Mouse (Mus musculus) hindbrain, embryonic 14.5 days (tissue): ENCODE data around the gene Fgf9. TPM values are rescaled to one million over a fixed set of nuclear protein-coding genes. Genes with fewer than 3 reads are reported as not detected.
A peak's percentile ranks its signal among the peaks of the same experiment; 100 is the strongest.

ENCODE experiments used
- ATAC-seq: fragments of 200-750 bp; cut with Nextera tagmentation; 2 replicates; pipeline ENCODE4 v1.8.0; 2017; ENCODE audit warnings: moderate number of reproducible peaks, mild to moderate bottlenecking, moderate TSS enrichment, moderate library complexity; ENCODE audit not compliant: low FRiP score
- DNase-seq: peaks from one replicate; pipeline ENCODE4 v3.0.0-alpha.2; 2015; ENCODE audit warnings: low spot score
- H3K27ac ChIP-seq: fragments of 300-500 bp; sonication (generic); 2 replicates; pipeline ENCODE4 v1.5.1; 2014; ENCODE audit warnings: mild to moderate bottlenecking, moderate library complexity
- H3K27me3 ChIP-seq: fragments of 300-500 bp; sonication (generic); 2 replicates; pipeline ENCODE4 v1.6.1; 2014; ENCODE audit warnings: mild to moderate bottlenecking, low read length, mixed read lengths; ENCODE audit not compliant: control insufficient read depth, insufficient read depth
- H3K36me3 ChIP-seq: fragments of 300-500 bp; sonication (generic); replicated peaks from 2 replicates; pipeline ENCODE4 v1.6.1; 2014; ENCODE audit not compliant: control insufficient read depth, insufficient read depth
- H3K4me1 ChIP-seq: fragments of 300-500 bp; sonication (generic); replicated peaks from 2 replicates; pipeline ENCODE4 v1.6.1; 2014; ENCODE audit warnings: antibody characterized with exemption, low read length, mixed read lengths; ENCODE audit not compliant: control insufficient read depth, insufficient read depth
- H3K4me2 ChIP-seq: fragments of 300-500 bp; sonication (generic); replicated peaks from 2 replicates; pipeline ENCODE4 v1.6.1; 2014; ENCODE audit warnings: mild to moderate bottlenecking, moderate library complexity
- H3K4me3 ChIP-seq: fragments of 300-500 bp; sonication (generic); replicated peaks from 2 replicates; pipeline ENCODE4 v1.5.1; 2014; ENCODE audit warnings: mild to moderate bottlenecking, low read length
- H3K9ac ChIP-seq: fragments of 300-500 bp; sonication (generic); 2 replicates; pipeline ENCODE4 v1.6.1; 2014
- H3K9me3 ChIP-seq: fragments of 300-500 bp; sonication (generic); 2 replicates; pipeline ENCODE4 v1.6.1; 2016; ENCODE audit warnings: low read length; ENCODE audit not compliant: control insufficient read depth
- WGBS: fragments of 180-500 bp; shearing (Covaris S2); extraction: QIAGEN DNeasy Blood & Tissue Kit; methylation state at CpG from one replicate; pipeline ENCODE4 v1.1.7; 2014; 5-methylcytosine and 5-hydroxymethylcytosine counted together
- polyA plus RNA-seq: library from polyadenylated mRNA; unstranded; fragments of >200 nt; fragmentation: Nextera tagmentation; extraction: Ambion mirVana; gene quantifications from 2 replicates; pipeline ENCODE4 v1.2.1, GENCODE M21; 2014

Fgf9 gene
- polyA plus RNA-seq = 18.4 and 19.0 TPM in 2 replicates

- DNase-seq (peak; percentile 41), ATAC-seq (no peak; the same call in 1 of the 2 replicates)
- Histone ChIP-seq H3K4me2 (peak within 1 kb of the TSS; percentile 96), H3K36me3 (no peaks in the 10 kb centered on the region), H3K27ac (no peak within 1 kb of the TSS; the same call in 1 of the 2 replicates), H3K9ac (peak within 1 kb of the TSS; percentile 66), H3K4me1 (peaks cover 26% of the 10 kb centered on the region), H3K9me3 (no peaks in the 10 kb centered on the region), H3K27me3 (peaks cover 37% of the 10 kb centered on the region), H3K4me3 (peak within 1 kb of the TSS; percentile 73)
- WGBS = 0% methylated on average over 33 of the region's 33 CpGs
These were observed at the start of gene Fgf9 for GRCm38 (mm10) chr14:58070481-58071119. Gene Fgf9 (plus strand): TSS chr14:58070547.

GRCm38 (mm10) chr14:58034567-58034966 is 35.8 kb upstream of the Fgf9 start:
- 11% methylated on average over 8 of the region's 8 CpGs for WGBS
- H3K4me2 ChIP-seq = no peak overlapping the region

GRCm38 (mm10) chr14:58036174-58036573 is 34.2 kb upstream of the Fgf9 start:
- Histone ChIP-seq H3K36me3 (no peaks in the 10 kb centered on the region), H3K27ac (no peak overlapping the region), H3K9ac (no peak overlapping the region), H3K4me1 (no peaks in the 10 kb centered on the region), H3K9me3 (no peaks in the 10 kb centered on the region), H3K4me3 (no peak overlapping the region), H3K4me2 (no peak overlapping the region), H3K27me3 (no peaks in the 10 kb centered on the region)
- ATAC-seq (no peak), DNase-seq (no peak)
- WGBS = 30% methylated on average over 6 of the region's 6 CpGs

More at GRCm38 (mm10) chr14:58034567-58034966, 35.8 kb upstream of the Fgf9 start:
- Histone ChIP-seq H3K27ac (no peak overlapping the region), H3K36me3 (no peaks in the 10 kb centered on the region), H3K4me1 (no peaks in the 10 kb centered on the region), H3K9ac (no peak overlapping the region), H3K27me3 (no peaks in the 10 kb centered on the region), H3K4me3 (no peak overlapping the region), H3K9me3 (no peaks in the 10 kb centered on the region)
- DNase-seq (peak; percentile 82), ATAC-seq (no peak)

GRCm38 (mm10) chr14:58046639-58047284 is 23.6 kb upstream of the Fgf9 start:
- no peak overlapping the region for H3K4me3 ChIP-seq
- H3K27me3 ChIP-seq = no peaks in the 10 kb centered on the region
- ATAC-seq (no peak), DNase-seq (no peak)
- H3K4me2 ChIP-seq = no peak overlapping the region
- H3K4me1 ChIP-seq = no peaks in the 10 kb centered on the region
- no peak overlapping the region for H3K9ac ChIP-seq
- WGBS = 89% methylated on average over 4 of the region's 4 CpGs
- H3K36me3 ChIP-seq = no peaks in the 10 kb centered on the region
- H3K27ac ChIP-seq = no peak overlapping the region
- no peaks in the 10 kb centered on the region for H3K9me3 ChIP-seq

- DNase-seq (no peak), ATAC-seq (no peak)
- Histone ChIP-seq H3K27ac (no peak overlapping the region), H3K4me1 (no peaks in the 10 kb centered on the region), H3K36me3 (no peaks in the 10 kb centered on the region), H3K27me3 (no peaks in the 10 kb centered on the region), H3K4me3 (no peak overlapping the region), H3K9me3 (no peaks in the 10 kb centered on the region), H3K9ac (no peak overlapping the region), H3K4me2 (no peak overlapping the region)
- 75% methylated on average over 5 of the region's 5 CpGs for WGBS
These were observed 19.7 kb upstream of the Fgf9 start for GRCm38 (mm10) chr14:58050691-58051090.

GRCm38 (mm10) chr14:58067586-58067985 is 2.8 kb upstream of the Fgf9 start:
- 47% methylated on average over 2 of the region's 2 CpGs for WGBS
- ATAC-seq (no peak), DNase-seq (no peak)
- no peak overlapping the region for H3K4me2 ChIP-seq
- H3K36me3 ChIP-seq = no peaks in the 10 kb centered on the region
- peaks cover 18% of the 10 kb centered on the region for H3K4me1 ChIP-seq
- H3K4me3 ChIP-seq = no peak overlapping the region
- no peak overlapping the region for H3K27ac ChIP-seq
- H3K9me3 ChIP-seq = no peaks in the 10 kb centered on the region
- peaks cover 16% of the 10 kb centered on the region for H3K27me3 ChIP-seq
- no peak overlapping the region for H3K9ac ChIP-seq

- H3K36me3 ChIP-seq = no peaks in the 10 kb centered on the region
- peaks cover 25% of the 10 kb centered on the region for H3K27me3 ChIP-seq
- no peak overlapping the region for H3K4me3 ChIP-seq
- H3K4me1 ChIP-seq = peaks cover 26% of the 10 kb centered on the region
- WGBS = 86% methylated on average over 1 of the region's 1 CpGs
- H3K4me2 ChIP-seq = no peak overlapping the region
- DNase-seq (no peak), ATAC-seq (no peak)
- H3K9me3 ChIP-seq = no peaks in the 10 kb centered on the region
- no peak overlapping the region for H3K9ac ChIP-seq
- no peak overlapping the region for H3K27ac ChIP-seq
These were observed 1.7 kb upstream of the Fgf9 start for GRCm38 (mm10) chr14:58068641-58069040.

- Histone ChIP-seq H3K27ac (no peak overlapping the region), H3K36me3 (no peaks in the 10 kb centered on the region), H3K4me3 (peak overlapping the region; percentile 73), H3K9me3 (no peaks in the 10 kb centered on the region), H3K27me3 (peaks cover 37% of the 10 kb centered on the region), H3K9ac (peak overlapping the region; percentile 66), H3K4me1 (peaks cover 26% of the 10 kb centered on the region), H3K4me2 (peak overlapping the region; percentile 96)
- ATAC-seq (no peak), DNase-seq (peak; percentile 37)
- WGBS = under 1% methylated on average over 6 of the region's 6 CpGs
These were observed 420 bp upstream of the Fgf9 start for GRCm38 (mm10) chr14:58069927-58070326.

- Histone ChIP-seq H3K9me3 (no peaks in the 10 kb centered on the region), H3K9ac (peak overlapping the region; percentile 66), H3K27ac (no peak overlapping the region; the same call in 1 of the 2 replicates), H3K36me3 (no peaks in the 10 kb centered on the region), H3K27me3 (peaks cover 37% of the 10 kb centered on the region), H3K4me1 (peaks cover 26% of the 10 kb centered on the region), H3K4me2 (peak overlapping the region; percentile 96), H3K4me3 (peak overlapping the region; percentile 73)
- WGBS = under 1% methylated on average over 31 of the region's 31 CpGs
- DNase-seq (peak; percentile 33), ATAC-seq (no peak)
These were observed 834 bp downstream of the Fgf9 start for GRCm38 (mm10) chr14:58071120-58071641.
